Mouse (Mus musculus) cerebellum, adult 18-20 months (tissue): Measurements from ENCODE around the gene Psg22.
"Not testable (repeated sequence)": the region's sequence is repeated elsewhere in the genome, so short reads cannot be mapped to it uniquely, and the experiment has no call there.

Experiments
- DNase-seq, 2 experiments: peaks; one replicate each; pipeline ENCODE4 v3.0.0; 2021

The Psg22 gene

DNA sequence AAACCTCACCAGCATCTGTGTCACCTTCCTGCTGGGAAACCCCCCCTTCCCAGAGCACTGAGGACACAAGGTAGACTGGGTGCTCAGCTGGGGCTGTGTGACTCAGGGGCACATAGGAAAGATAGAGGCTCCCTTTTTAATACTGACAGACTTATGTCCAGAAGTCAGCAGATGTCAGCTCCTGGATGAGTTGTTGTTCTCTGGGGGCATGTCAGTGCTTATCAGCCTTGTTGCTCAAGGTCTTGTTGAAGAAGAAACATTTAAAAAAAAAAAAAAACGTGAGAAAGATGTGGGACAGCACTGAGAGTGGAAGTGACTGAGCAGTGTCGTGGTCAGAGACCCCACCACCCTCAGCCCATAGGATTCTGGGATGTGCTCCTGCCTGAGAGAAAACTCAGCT, at the start of gene Psg22:
TSS of gene Psg22 (plus strand) at position 301 of the 400 bp plus-strand sequence.
- no peak for DNase-seq

DNA sequence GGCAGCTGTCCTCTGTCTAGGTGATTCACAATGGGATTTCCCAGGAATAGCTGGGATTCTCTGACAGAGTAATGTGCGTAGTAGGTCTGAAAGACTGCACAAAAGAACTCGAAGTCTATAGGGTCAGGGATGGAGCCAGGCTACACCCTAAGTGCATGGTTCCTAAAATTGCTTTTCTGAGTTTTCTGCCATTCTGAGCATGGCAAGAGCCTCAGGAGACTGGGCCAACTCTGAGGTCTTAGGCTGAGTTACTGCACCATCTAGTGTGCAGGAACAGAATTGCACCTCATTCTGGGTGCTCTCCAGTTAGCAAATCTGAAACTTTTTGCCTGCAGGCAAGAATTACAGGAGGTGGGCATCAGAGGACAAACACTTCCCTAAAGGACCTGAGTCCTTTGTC, 38.1 kb upstream of the Psg22 start:
- peak; percentile 25 to 41 for DNase-seq

DNA sequence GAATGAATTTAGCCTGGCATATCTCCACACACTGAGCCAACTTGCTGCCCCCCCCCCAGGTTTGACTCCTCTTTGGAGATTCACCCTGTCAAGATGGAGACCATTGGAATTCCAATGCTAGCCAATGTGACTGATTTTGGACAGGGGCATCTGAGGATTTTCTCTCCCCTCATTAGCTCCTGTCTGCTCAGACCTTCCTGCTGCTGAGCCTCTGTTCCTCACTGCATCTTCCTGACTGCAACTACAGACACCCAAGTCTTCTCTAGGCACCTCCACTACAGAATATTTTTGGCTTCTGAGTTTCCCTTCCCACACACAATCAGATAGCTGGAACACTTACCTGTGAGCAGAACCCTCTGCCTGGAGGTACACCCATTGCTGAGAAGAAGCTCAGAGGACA, 32.3 kb upstream of the Psg22 start:
- no peak for DNase-seq

DNA sequence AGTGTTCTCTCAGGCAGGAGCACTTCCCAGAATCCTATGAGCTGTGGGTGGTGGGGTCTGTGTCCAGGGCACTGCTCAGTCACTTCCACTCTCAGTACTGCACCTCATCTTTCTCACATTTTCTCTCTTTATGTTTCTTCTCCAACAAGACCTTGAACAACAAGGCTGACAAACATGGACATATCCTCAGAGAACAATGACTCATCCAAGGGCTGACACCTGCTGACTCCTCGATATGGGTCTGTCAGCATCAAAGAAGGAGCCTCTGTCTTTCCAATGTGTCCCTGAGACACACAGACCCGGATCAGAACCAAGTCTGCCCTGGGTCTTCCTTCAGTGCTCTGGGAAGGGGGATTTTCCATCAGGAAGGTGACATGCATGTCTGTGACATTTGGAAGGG, 31.8 kb upstream of the Psg22 start, which contains the start of gene Psg20:
TSS of gene Psg20 (minus strand) at position 101 of the 400 bp plus-strand sequence.
- DNase-seq, result no peak

DNA sequence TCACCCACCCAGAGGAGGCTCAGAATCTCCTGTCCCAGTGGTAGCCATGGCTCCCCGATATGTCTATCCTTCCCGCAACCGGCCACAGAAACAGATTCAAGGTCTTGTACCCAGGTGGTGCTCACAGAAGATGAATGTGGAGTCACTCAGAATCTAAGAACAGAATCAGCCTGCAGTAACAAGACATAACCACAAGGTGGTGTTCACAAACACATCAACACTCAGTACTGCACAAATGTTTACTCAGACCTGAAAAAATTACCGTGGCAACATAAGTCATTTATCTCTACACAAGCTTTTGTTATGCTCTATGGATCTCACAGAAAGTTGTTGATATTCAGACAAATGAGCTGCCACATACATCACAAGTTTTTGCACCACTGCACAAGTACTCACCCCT, 7.6 kb upstream of the Psg22 start:
- not testable (repeated sequence) for DNase-seq

DNA sequence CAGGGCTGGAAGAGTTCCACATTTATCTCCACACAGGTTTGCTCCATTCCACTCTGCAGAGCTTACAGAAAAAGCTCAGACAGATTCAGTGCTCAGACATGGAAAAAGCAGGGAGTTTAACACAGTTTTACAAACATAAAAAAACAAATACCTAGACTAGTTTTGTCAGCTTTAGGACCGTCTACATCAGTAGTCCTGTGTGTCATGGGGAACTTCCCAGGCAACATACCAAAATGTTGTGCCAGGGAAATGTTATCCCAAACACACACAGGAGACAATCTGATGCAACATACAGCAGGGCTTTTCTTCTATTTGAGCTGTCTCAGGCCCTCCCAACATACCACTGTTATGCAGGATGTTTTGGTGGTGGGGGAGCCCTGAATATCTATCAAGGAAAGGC, 7.0 kb upstream of the Psg22 start:
- DNase-seq, result no peak

DNA sequence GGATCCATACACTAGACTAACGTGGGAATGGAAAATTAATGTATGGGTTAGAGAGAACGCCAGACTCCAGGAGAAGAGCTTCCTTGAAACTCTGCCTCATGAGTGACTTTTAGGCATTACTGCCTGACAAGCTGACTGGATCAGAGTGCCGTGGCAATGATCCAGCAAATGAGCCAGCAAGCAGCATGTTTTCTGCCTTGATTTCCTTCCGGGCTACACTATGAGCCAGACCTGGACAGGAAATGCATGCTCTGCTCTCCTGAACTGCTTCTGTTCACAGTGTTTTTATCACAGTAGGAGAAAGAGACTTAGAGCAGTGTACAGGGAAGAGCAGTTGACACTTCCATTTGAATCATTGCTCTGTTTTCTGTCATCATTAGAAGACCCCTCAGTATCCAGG, 2.3 kb upstream of the Psg22 start:
- DNase-seq, result no peak

DNA sequence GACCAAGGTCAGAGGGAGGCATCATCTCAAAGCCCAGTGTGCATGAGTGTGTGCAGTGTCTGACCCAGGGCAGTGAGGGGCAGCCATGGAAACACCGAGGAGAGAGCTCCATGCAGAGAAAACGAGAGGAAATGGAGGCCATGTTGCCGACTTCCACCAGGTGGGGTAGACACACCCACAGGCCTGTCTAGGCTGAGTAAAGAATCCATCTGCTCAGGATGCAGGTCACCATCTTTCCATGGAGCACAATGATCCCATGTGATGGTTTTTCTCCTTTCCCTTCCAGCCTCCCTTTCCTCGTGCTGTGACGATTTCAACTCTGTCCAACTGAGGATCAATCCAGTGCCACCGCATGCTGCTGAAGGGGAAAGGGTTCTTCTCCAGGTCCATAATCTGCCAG, 6.1 kb downstream of the Psg22 start:
- DNase-seq, result no peak

DNA sequence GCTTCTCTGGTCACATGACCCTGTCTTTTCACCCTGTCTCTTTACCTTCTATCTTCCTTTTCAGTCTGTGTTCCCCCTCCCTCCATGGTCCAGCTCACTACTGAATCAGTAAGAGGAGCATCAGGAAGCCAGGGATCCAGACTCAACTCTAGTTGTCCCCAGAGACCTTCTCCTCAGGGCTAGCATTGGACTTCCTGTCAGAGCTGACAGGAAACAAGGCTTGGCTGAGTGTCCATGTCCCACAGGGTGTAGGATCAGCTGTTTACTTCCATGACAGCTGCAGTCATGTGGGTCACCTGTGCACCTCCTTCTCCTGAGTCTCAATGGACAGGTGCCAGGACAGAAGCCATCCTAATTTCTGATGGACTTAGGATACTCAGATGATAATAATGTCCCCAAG, 8.0 kb downstream of the Psg22 start:
- not testable (repeated sequence) for DNase-seq

DNA sequence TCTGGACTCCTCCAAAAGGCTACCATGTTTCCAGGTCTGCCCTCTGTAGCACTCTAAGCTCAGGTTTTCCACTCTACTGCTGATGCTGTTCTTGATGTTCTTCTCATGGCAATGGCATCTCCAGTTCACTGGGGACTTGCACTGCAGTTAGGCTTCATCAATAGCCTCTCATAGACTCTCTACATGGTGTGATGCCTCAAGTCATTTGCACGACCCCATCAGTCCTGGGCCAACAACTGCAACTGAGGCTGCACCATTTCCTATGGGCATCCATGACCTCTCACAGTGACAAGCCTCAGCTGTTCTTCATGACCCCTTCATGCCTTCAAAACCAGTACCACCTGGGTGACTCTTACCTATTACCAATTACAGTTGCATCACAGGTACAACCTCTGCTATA, 10.5 kb downstream of the Psg22 start:
- DNase-seq, result no peak

DNA sequence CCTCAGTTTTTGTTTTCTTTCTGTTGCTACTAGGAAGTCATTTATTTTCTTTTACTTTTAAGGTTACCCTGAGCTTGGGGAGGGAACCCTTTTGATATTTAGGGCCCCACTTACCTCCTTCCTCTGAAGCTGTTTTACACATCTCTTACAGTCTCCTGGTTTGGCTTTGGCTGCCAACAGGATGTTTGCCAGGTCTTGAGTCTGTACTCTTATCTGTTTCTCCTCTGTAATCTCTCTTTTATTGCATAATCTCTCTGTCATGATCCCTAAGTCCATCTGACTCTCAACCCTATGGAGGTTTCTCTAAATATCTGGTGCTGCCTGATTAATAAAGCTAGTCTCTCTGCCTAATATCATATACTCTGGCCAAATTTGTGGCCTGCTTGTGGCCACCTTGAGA, 15.2 kb downstream of the Psg22 start:
- no peak for DNase-seq

DNA sequence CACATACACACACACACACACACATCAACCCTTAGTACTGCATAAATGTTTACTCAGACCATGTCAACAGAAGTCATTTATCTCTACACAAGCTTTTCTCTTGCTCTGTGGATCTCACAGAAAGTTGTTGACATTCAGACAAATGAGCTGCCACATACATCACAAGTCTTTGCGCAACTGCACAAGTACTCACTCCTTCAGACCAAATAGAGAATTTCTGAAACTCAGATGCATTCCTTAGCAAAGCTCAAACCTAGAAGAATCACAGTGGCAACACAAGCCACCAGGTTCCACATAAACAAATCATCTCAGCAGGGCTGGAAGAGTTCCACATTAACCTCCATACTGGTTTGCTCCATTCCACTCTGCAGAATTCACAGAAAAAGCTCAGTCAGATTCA, 16.6 kb downstream of the Psg22 start:
- no peak for DNase-seq

DNA sequence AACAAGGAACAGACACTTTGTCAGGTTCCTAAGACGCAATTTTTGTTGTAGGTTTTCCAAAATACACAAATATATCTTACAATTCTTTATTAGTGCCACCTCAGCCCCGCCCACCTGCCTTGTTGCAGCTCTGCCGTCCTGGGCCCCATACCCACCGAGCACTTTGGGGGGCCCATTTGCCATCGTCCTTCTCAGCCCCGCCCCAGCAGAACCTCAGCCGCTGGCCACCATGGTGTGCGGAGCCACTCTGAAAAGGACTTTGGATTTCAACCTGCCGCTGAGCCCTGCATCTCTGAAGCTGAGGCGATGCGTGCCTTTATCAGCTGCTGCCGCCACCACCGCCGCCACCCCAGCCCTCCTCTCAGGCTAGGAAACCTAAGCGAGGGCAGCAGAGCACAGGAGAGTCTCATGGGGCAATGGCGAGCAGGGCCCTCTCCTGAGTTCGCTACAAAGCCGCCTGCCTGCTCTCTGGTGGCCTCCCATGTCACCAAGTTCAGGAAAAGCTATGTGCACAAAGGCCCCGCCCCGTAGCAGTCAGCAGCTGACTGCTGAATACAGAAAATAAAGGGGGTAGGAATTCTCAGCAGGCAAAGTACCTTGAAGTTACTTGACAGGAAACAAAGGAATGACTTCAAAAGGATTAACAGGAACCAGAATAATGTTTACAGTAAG, 28.4 kb downstream of the Psg22 start:
- DNase-seq, result no peak

DNA sequence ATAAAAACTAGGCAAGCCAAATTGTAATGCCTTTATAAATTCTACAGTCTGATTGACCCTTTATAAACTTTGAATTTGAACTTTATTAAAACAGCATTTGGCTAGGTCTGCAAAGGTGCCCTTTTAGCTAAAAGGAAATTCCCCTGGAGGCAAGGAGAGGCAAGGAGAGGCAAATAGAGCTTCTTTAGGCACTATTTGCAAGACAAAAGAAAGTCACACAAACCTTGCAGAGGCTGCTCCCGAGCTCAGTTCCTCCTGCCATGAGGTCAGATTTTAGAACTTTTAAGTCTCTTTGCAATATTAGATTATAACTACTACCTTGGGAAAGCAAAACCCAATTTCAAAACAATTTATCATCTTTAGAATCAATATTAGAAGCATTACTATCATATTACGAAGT, 29.5 kb downstream of the Psg22 start:
- not testable (repeated sequence) for DNase-seq

DNA sequence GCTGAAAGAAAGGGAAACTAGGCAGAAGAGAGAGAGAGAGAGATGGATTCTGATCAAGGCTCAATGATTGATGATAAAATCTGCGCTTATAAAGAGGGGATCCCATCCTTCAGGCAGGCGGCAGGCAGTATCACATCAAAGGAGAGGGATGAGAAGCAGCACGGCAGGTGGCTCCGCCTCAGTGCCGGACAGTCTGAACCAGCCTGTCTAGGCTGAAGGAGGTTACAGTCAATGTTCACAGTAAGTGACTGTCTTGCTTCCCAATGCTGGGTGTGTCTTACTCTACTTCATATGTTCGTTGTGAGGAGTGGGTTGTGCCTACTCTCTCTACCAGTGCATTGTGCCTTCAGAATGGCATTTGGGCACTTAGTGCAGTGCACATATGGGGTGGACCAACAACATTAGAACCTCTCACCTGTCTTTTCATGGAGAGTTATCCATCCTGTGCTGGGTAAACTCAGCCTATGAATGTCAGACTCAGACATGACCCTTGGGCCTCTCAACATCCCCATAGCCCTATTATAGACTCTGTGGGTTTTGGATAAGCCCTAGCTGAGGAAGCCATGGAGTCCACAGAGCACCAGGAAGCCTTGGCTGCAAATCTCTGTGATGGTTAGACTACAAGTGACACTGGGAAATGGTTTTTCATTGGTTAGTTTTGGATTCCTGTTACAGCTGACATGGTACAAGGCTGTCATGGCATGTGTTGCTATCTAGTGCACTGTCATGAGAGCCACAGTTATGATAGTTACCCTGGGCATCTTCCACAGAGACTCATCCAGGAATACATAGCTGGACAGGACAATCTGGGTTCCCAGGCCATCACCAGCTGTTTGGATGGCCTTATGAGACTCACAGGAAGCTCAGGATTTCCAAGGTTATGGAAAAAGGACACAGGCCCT, 31.4 kb downstream of the Psg22 start:
- DNase-seq, result no peak

DNA sequence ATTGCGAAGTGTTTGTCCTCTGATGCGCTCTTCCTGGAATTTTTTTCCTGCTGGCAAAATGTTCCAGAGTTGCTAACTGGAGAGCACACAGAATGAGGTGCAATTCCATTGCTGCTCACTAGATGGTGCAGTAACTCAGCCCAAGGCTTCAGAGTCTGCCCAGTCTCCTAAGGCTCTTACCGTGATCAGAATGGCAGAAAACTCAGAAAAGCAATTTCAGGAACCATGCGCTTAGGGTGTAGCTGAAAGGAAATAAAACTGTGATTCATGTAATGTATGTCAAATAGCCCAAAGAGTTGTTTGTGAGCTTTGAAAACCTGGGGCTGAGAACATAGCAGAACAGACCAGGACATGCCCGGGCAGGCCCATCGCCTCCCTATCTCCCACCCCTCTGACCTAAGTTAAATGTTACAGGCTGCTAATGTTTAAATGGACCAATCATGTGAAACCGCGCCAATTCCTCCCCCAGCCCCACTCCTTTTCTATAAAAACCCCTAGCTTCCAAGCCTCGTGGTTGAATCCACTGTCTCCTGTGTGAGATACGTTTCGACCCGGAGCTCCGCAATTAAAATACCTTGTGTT, 32.1 kb downstream of the Psg22 start:
- DNase-seq, result peak; percentile 52 to 65

DNA sequence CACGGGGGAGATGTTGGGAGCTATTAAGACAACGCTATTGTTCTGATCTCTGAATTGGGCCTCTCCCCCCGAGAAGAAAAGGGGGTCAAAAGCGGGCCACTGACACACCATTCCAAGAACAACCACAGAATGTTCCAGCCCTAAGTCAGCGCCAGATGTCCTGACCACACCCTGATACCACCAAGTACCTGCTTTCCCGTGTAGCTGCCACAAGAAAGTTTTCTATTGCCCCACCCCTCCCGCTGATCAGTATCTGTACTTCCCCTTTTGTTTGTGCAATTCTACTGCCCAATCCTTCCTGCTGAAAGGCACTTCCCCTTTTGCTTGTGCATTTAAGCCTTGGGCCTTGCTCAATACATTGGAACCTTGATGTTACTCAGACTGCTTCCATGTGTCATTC, 42.3 kb downstream of the Psg22 start:
- DNase-seq, result not testable (repeated sequence)

DNA sequence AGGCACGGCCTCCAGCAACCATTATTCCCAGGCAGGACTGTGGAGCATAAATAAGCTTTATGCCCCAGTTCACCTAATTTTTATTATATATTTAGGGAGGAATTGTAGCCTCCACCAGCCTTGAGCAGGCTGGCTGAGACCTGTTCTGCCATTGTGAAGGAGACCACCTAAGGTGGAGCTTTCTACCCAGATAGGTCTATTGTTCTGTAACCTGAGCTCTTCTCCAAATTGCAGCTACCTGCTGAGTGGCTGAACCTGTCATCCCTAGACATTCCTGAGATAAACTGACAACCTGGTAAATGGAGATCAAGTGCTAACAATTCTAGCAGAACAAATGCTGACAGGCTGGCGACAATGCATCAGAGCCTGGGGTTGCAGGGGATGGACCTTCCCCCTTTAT, 45.0 kb downstream of the Psg22 start:
- DNase-seq, result not testable (repeated sequence)
